In the genomic region with DNA sequence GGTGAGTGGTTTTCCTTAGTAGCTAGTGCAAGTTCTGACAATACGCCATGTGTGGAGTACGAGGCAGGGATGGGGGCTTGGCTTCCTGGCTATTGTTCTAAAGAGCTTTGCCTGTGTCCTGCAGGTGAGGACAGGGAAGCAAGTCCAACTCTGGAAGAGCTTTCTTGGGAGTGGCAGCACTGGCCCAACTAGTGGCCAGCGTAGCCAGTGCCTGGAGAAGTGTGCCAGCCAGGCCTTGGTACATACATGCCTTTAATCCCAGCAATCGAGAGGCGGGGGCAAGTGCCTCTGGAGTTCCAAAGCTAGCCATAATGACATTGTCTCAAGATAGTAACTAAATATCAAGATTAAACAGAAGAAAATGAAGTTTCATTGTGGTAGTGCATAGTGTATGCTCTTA, we compare ENCODE assay signal across 10 mouse cellular contexts. TPM values are rescaled to one million over a fixed set of nuclear protein-coding genes. Genes with fewer than 3 reads are reported as not detected.
A peak's percentile ranks its signal among the peaks of the same experiment; 100 is the strongest.
DNase-seq lines count a peak whose midpoint lies in the region; ATAC-seq lines count a peak whose summit lies in the region.
"Had no signal": no experiment of that assay in that cellular context is flagged by ENCODE, and none has a peak within 500 bp of the region (broad histone marks: within the 10 kb centered on the region; RNA-seq: fewer than 3 reads in every experiment).

No protein-coding gene starts in this region.

- H3K36me3 ChIP-seq in kidney, embryonic 14.5 days (ENCODE audit: control insufficient read depth, insufficient read depth, low read length): peaks cover 19% of the 10 kb centered on the region
- H3K36me3 ChIP-seq in heart, embryonic 12.5 days: peaks cover 20% of the 10 kb centered on the region
- peaks cover 11% of the 10 kb centered on the region; the same call in 1 of the 2 replicates for H3K36me3 ChIP-seq in stomach, embryonic 15.5 days

- H3K4me2 ChIP-seq in kidney, embryonic 14.5 days (replicated peaks; ENCODE audit: low read depth, low read length): peak overlapping the region; percentile 43; the same call in 1 of the 2 replicates
- H3K4me2 ChIP-seq in heart, embryonic 12.5 days: peak overlapping the region; percentile 67
- H3K4me2 ChIP-seq in stomach, embryonic 15.5 days: 0 out of 2 replicates have a peak overlapping the region, but pooled peaks have one; percentile 50

- DNase-seq in kidney, adult 9 months: no peak
- DNase-seq in cerebellum, adult 18-20 months: peak; percentile 8 to 26
- peak; percentile 10 for DNase-seq in liver
- DNase-seq in left cerebral cortex, postnatal 36 days (ENCODE audit: low spot score in 2 of 2): no peak

- no peaks in the 10 kb centered on the region for H3K27me3 ChIP-seq in kidney, embryonic 14.5 days (ENCODE audit: control insufficient read depth, insufficient read depth, low read length)
- H3K27me3 ChIP-seq in heart, embryonic 12.5 days (replicated peaks): no peaks in the 10 kb centered on the region
- no peaks in the 10 kb centered on the region for H3K27me3 ChIP-seq in stomach, embryonic 15.5 days (replicated peaks)
- H3K27me3 ChIP-seq: Patski had no signal

- H3K27ac ChIP-seq in kidney, embryonic 14.5 days (ENCODE audit: low read depth, low read length): peak overlapping the region; percentile 98
- peak overlapping the region; percentile 98 for H3K27ac ChIP-seq in heart, embryonic 12.5 days (ENCODE audit: poor library complexity, severe bottlenecking)
- H3K27ac ChIP-seq in stomach, embryonic 15.5 days: peak overlapping the region; percentile 98

- H3K9me3 ChIP-seq in kidney, embryonic 14.5 days (ENCODE audit: control insufficient read depth, low read length): no peaks in the 10 kb centered on the region
- no peaks in the 10 kb centered on the region for H3K9me3 ChIP-seq in heart, embryonic 12.5 days (replicated peaks)
- H3K9me3 ChIP-seq in stomach, embryonic 15.5 days: no peaks in the 10 kb centered on the region

- H3K4me3 ChIP-seq in kidney, embryonic 14.5 days (ENCODE audit: low read length): no peak overlapping the region
- no peak overlapping the region for H3K4me3 ChIP-seq in heart, embryonic 12.5 days
- no peak overlapping the region for H3K4me3 ChIP-seq in stomach, embryonic 15.5 days (replicated peaks)

- intact Hi-C loops in left cerebral cortex, postnatal 36 days (cut with DNase I): no loop called here

- peak overlapping the region; percentile 76; the same call in 1 of the 2 replicates for H3K9ac ChIP-seq in kidney, embryonic 14.5 days (ENCODE audit: low read depth, low read length)
- no peak overlapping the region for H3K9ac ChIP-seq in heart, embryonic 12.5 days
- H3K9ac ChIP-seq in stomach, embryonic 15.5 days: no peak overlapping the region

- ATAC-seq in kidney, embryonic 14.5 days (ENCODE audit: low FRiP score, low TSS enrichment): 0 out of 2 replicates have a peak, but pooled peaks have one; percentile 5
- no peak for ATAC-seq in heart, embryonic 12.5 days (ENCODE audit: insufficient number of reproducible peaks, low FRiP score)
- no peak for ATAC-seq in stomach, embryonic 15.5 days (ENCODE audit: insufficient read depth, low FRiP score, low read depth)
- no peak for ATAC-seq in granulocyte monocyte progenitor cell, adult 5-6 weeks (replicated peaks; ENCODE audit: poor library complexity, severe bottlenecking)

- 70% methylated on average over 5 of the region's 5 CpGs for WGBS in kidney, embryonic 14.5 days
- 78% methylated on average over 5 of the region's 5 CpGs for WGBS in heart, embryonic 12.5 days
- WGBS in stomach, embryonic 15.5 days: 72% methylated on average over 5 of the region's 5 CpGs

- peaks cover 14% of the 10 kb centered on the region for H3K4me1 ChIP-seq in kidney, embryonic 14.5 days (ENCODE audit: control insufficient read depth, insufficient read depth, low read length)
- peaks cover 22% of the 10 kb centered on the region for H3K4me1 ChIP-seq in heart, embryonic 12.5 days (replicated peaks)
- peaks cover 8% of the 10 kb centered on the region for H3K4me1 ChIP-seq in stomach, embryonic 15.5 days

RNA-seq across cellular contexts. Expression of a gene that starts 0.6 kb away (rescaled TPM):
- 0.51 TPM in 1 of 2 replicates, not detected in the other for polyA plus RNA-seq in kidney, embryonic 14.5 days (2014; fragmentation: Nextera tagmentation; extraction: Ambion mirVana)
- 0.17 and 0.26 TPM in 2 replicates for polyA plus RNA-seq in heart, embryonic 12.5 days (2016; fragmentation: Nextera tagmentation; extraction: Ambion mirVana)
- 0.09 TPM in 1 of 2 replicates, not detected in the other for polyA plus RNA-seq in stomach, embryonic 15.5 days (2015; fragmentation: Nextera tagmentation; extraction: Ambion mirVana)
- total RNA-seq in granulocyte monocyte progenitor cell, adult 5-6 weeks (2014; fragmentation: Nextera tagmentation): not detected in 2 replicates
- total RNA-seq in granulocyte monocyte progenitor cell, adult 5-6 weeks (2017): 0.21 TPM in 1 of 2 replicates, not detected in the other
- total RNA-seq in left cerebral cortex, postnatal 36 days (2021): under 1 TPM; 0.84 to 0.94 TPM

RNA-seq across cellular contexts. Expression of a gene that starts 0.7 kb away (rescaled TPM):
- polyA plus RNA-seq in kidney, embryonic 14.5 days (2014; fragmentation: Nextera tagmentation; extraction: Ambion mirVana): 35.2 and 56.8 TPM in 2 replicates
- 27.5 and 31.1 TPM in 2 replicates for polyA plus RNA-seq in heart, embryonic 12.5 days (2016; fragmentation: Nextera tagmentation; extraction: Ambion mirVana)
- 28.5 and 33.7 TPM in 2 replicates for polyA plus RNA-seq in stomach, embryonic 15.5 days (2015; fragmentation: Nextera tagmentation; extraction: Ambion mirVana)
- total RNA-seq in granulocyte monocyte progenitor cell, adult 5-6 weeks (2014; fragmentation: Nextera tagmentation): 45.0 and 65.8 TPM in 2 replicates
- 34.0 and 38.2 TPM in 2 replicates for total RNA-seq in granulocyte monocyte progenitor cell, adult 5-6 weeks (2017)
- 10 to 100 TPM; 19.1 to 20.7 TPM for total RNA-seq in left cerebral cortex, postnatal 36 days (2021)

RNA-seq across cellular contexts. Expression of a gene that starts 31.1 kb away (rescaled TPM):
- 22.7 and 29.8 TPM in 2 replicates for polyA plus RNA-seq in kidney, embryonic 14.5 days (2014; fragmentation: Nextera tagmentation; extraction: Ambion mirVana)
- 5.3 and 6.3 TPM in 2 replicates for polyA plus RNA-seq in heart, embryonic 12.5 days (2016; fragmentation: Nextera tagmentation; extraction: Ambion mirVana)
- 765 and 1,219 TPM in 2 replicates for polyA plus RNA-seq in stomach, embryonic 15.5 days (2015; fragmentation: Nextera tagmentation; extraction: Ambion mirVana)
- total RNA-seq in granulocyte monocyte progenitor cell, adult 5-6 weeks (2014; fragmentation: Nextera tagmentation): not detected in 2 replicates
- total RNA-seq in granulocyte monocyte progenitor cell, adult 5-6 weeks (2017): 0.30 and 1.1 TPM in 2 replicates
- 1 to 10 TPM in 1 of 2 experiments, under 1 TPM in 1; 0.70 to 3.1 TPM for total RNA-seq in left cerebral cortex, postnatal 36 days (2021)
- total RNA-seq: heart, postnatal 14 days had no signal
- polyA plus RNA-seq: Patski had no signal

RNA-seq across cellular contexts. Expression of a gene that starts 57.9 kb away (rescaled TPM):
- 0.09 and 0.12 TPM in 2 replicates for polyA plus RNA-seq in kidney, embryonic 14.5 days (2014; fragmentation: Nextera tagmentation; extraction: Ambion mirVana)
- 2.9 and 3.1 TPM in 2 replicates for polyA plus RNA-seq in heart, embryonic 12.5 days (2016; fragmentation: Nextera tagmentation; extraction: Ambion mirVana)
- polyA plus RNA-seq in stomach, embryonic 15.5 days (2015; fragmentation: Nextera tagmentation; extraction: Ambion mirVana): 0.83 TPM in 2 replicates
- total RNA-seq in granulocyte monocyte progenitor cell, adult 5-6 weeks (2014; fragmentation: Nextera tagmentation): not detected in 2 replicates
- total RNA-seq in granulocyte monocyte progenitor cell, adult 5-6 weeks (2017): not detected in 2 replicates
- under 1 TPM; 0.18 to 0.25 TPM for total RNA-seq in left cerebral cortex, postnatal 36 days (2021)
- total RNA-seq: heart, postnatal 14 days had no signal
- polyA plus RNA-seq: Patski had no signal

Comparison
In these comparisons a context has a peak if more than half of its experiments do, and no peak if none do; other contexts are left out.
1. DNase-seq: peak in cerebellum, adult 18-20 months (2 of 2) and liver (single experiment); none in kidney, adult 9 months (single experiment) and left cerebral cortex, postnatal 36 days (0 of 2).
2. RNA of a gene that starts 31.1 kb away (polyA plus RNA-seq): 765 to 1,219 TPM in stomach, embryonic 15.5 days; 22.7 to 29.8 TPM in kidney, embryonic 14.5 days and 5.3 to 6.3 TPM in heart, embryonic 12.5 days; every median in the first group is over 10 times any median in the second.
3. Peak in every context shown above with its lines, with median percentiles within 50 percentile points of each other: H3K27ac ChIP-seq and H3K4me2 ChIP-seq.